Mouse (Mus musculus): ENCODE results near the gene Mtmr11.
"Not testable (repeated sequence)": the region's sequence is repeated elsewhere in the genome, so short reads cannot be mapped to it uniquely, and the experiment has no call there.

Gene Mtmr11

GRCm38 (mm10) chr3:96219191-96219641 lies 57.4 kb downstream of the Mtmr11 start:
- DNase-seq (ENCODE audit: low spot score), result no peak

- DNase-seq (ENCODE audit: low spot score), result peak; percentile 65
These were observed 57.9 kb downstream of the Mtmr11 start, which contains the start of the genes Bola1 and Hist2h2ab for GRCm38 (mm10) chr3:96219661-96220130. Gene Bola1 (minus strand): TSS chr3:96219709. Gene Hist2h2ab (plus strand): TSS chr3:96219865.

- DNase-seq (ENCODE audit: low spot score), result not testable (repeated sequence)
These were observed 58.4 kb downstream of the Mtmr11 start for GRCm38 (mm10) chr3:96220131-96220764.

GRCm38 (mm10) chr3:96220765-96221639 lies 59.2 kb downstream of the Mtmr11 start, which contains the start of the genes Hist2h2ac and Hist2h2be:
Gene Hist2h2ac (minus strand): TSS chr3:96220880.
Gene Hist2h2be (plus strand): TSS chr3:96221119.
- peak; percentile 88 for DNase-seq (ENCODE audit: low spot score)
